Mouse (Mus musculus): ENCODE data around the gene Letm1. TPM values are rescaled to one million over a fixed set of nuclear protein-coding genes. Genes with fewer than 3 reads are reported as not detected.

The Letm1 gene
- polyA plus RNA-seq, 1 experiment from 2014 or later: 54.2 TPM

- Histone ChIP-seq H3K27ac (ENCODE audit: low read depth, low read length) (no peak overlapping the region), H3K27me3 (replicated peaks; ENCODE audit: control insufficient read depth, insufficient read depth, low read length) (peaks cover 58% of the 10 kb centered on the region), H3K9me3 (ENCODE audit: control insufficient read depth, low read length) (no peaks in the 10 kb centered on the region), H3K4me3 (ENCODE audit: low read depth, low read length) (no peak overlapping the region), H3K9ac (ENCODE audit: low read depth, low read length) (no peak overlapping the region), H3K4me2 (no peak overlapping the region), H3K4me1 (replicated peaks; ENCODE audit: control insufficient read depth, insufficient read depth, low read length) (peaks cover 43% of the 10 kb centered on the region), H3K36me3 (ENCODE audit: control insufficient read depth, insufficient read depth, low read length) (no peaks in the 10 kb centered on the region)
- no peak for DNase-seq (ENCODE audit: low spot score)
- 65% methylated on average over 5 of the region's 5 CpGs for WGBS
- ATAC-seq (replicated peaks; ENCODE audit: low FRiP score): no peak
Measured at GRCm38 (mm10) chr5:33696430-33696829, 86.2 kb downstream of the Letm1 start.

GRCm38 (mm10) chr5:33695718-33696121 lies 86.9 kb downstream of the Letm1 start:
- H3K9ac ChIP-seq (ENCODE audit: low read depth, low read length): peak overlapping the region; percentile 68
- H3K4me3 ChIP-seq (ENCODE audit: low read depth, low read length): peak overlapping the region; percentile 52
- peak overlapping the region; percentile 73; the same call in 1 of the 2 replicates for H3K27ac ChIP-seq (ENCODE audit: low read depth, low read length)
- H3K36me3 ChIP-seq (ENCODE audit: control insufficient read depth, insufficient read depth, low read length): no peaks in the 10 kb centered on the region
- peak overlapping the region; percentile 84 for H3K4me2 ChIP-seq
- 6% methylated on average over 24 of the region's 24 CpGs for WGBS
- H3K27me3 ChIP-seq (replicated peaks; ENCODE audit: control insufficient read depth, insufficient read depth, low read length): peaks cover 58% of the 10 kb centered on the region
- H3K4me1 ChIP-seq (replicated peaks; ENCODE audit: control insufficient read depth, insufficient read depth, low read length): peaks cover 43% of the 10 kb centered on the region
- DNase-seq (ENCODE audit: low spot score) (no peak), ATAC-seq (replicated peaks; ENCODE audit: low FRiP score) (peak; percentile 24; the same call in 1 of the 2 replicates)
- H3K9me3 ChIP-seq (ENCODE audit: control insufficient read depth, low read length): no peaks in the 10 kb centered on the region

DNA sequence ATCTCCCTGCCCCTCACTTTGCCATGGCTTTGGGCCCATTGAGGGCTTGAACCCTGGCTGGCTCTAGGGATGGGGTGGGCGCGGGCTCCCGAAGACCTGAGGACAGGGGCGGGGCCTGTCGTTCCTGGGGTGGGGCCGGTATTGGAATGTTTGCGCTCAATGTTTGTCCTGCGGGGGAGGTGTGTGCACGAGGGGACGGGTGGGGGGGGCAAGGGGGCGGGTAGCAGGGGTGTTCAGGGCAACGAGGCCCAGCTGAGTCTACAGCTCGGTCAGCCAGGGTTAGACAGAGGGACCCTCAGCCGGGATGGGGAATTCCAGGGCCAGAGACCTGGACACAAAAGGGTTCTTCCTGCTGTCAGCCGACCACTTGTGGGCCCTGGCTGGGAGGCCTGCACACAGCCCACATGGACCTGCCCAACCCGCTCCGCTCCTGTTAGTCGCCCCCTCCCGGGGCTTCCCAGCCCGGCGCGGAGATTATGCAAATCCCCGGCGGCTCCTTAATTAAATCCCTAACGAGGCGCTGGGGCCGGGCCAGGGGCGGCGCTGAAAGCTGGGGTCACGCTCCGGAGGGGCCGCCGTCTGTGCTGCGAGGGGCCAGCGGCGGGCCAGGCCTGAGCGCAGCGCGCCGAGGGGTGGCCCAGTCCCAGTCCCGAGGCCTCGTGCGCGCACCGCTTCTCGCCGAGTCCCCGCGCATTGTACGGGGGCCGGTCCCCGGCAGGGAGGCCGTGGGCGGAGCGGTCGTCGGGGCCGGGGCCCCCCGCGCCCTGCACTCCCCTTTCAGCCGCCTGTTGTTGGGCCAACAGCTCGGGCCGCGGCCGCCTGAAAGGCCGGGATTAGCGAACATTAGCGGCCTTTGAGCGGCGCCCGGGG lies 87.5 kb downstream of the Letm1 start:
- no peaks in the 10 kb centered on the region for H3K36me3 ChIP-seq (ENCODE audit: control insufficient read depth, insufficient read depth, low read length)
- no peaks in the 10 kb centered on the region for H3K9me3 ChIP-seq (ENCODE audit: control insufficient read depth, low read length)
- H3K4me1 ChIP-seq (replicated peaks; ENCODE audit: control insufficient read depth, insufficient read depth, low read length): peaks cover 38% of the 10 kb centered on the region
- DNase-seq (ENCODE audit: low spot score) (peak; percentile 63), ATAC-seq (replicated peaks; ENCODE audit: low FRiP score) (peak; percentile 54)
- WGBS: 7% methylated on average over 71 of the region's 71 CpGs
- H3K27me3 ChIP-seq (replicated peaks; ENCODE audit: control insufficient read depth, insufficient read depth, low read length): peaks cover 54% of the 10 kb centered on the region
- H3K4me3 ChIP-seq (ENCODE audit: low read depth, low read length): peak overlapping the region; percentile 52
- peak overlapping the region; percentile 73 for H3K27ac ChIP-seq (ENCODE audit: low read depth, low read length)
- H3K4me2 ChIP-seq: peak overlapping the region; percentile 84
- peak overlapping the region; percentile 68 for H3K9ac ChIP-seq (ENCODE audit: low read depth, low read length)

DNA sequence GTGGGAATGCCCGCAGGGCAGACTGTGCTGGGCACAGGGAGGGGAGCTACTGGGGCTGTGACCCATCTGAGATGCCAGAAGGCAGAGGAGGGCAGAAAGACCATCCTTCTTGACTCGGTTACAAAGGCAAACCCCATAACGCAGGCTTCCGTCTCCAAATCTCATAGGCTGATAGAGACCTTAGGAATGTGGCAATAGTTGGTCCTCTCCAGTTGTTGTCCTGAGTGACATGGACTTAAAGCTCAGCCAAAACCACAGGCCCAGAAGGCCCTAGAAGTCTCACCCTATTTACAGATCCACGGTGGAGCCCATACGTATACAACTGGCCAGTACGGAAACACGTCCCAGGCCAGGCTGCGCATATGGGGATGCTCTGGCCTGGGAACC lies 88.2 kb downstream of the Letm1 start:
- peaks cover 36% of the 10 kb centered on the region for H3K4me1 ChIP-seq (replicated peaks; ENCODE audit: control insufficient read depth, insufficient read depth, low read length)
- no peak overlapping the region for H3K27ac ChIP-seq (ENCODE audit: low read depth, low read length)
- ATAC-seq (replicated peaks; ENCODE audit: low FRiP score) (no peak), DNase-seq (ENCODE audit: low spot score) (no peak)
- H3K9ac ChIP-seq (ENCODE audit: low read depth, low read length): no peak overlapping the region
- peaks cover 49% of the 10 kb centered on the region for H3K27me3 ChIP-seq (replicated peaks; ENCODE audit: control insufficient read depth, insufficient read depth, low read length)
- H3K4me3 ChIP-seq (ENCODE audit: low read depth, low read length): no peak overlapping the region
- no peaks in the 10 kb centered on the region for H3K36me3 ChIP-seq (ENCODE audit: control insufficient read depth, insufficient read depth, low read length)
- H3K9me3 ChIP-seq (ENCODE audit: control insufficient read depth, low read length): no peaks in the 10 kb centered on the region
- peak overlapping the region; percentile 84; the same call in 1 of the 2 replicates for H3K4me2 ChIP-seq
- WGBS: 76% methylated on average over 9 of the region's 9 CpGs

DNA sequence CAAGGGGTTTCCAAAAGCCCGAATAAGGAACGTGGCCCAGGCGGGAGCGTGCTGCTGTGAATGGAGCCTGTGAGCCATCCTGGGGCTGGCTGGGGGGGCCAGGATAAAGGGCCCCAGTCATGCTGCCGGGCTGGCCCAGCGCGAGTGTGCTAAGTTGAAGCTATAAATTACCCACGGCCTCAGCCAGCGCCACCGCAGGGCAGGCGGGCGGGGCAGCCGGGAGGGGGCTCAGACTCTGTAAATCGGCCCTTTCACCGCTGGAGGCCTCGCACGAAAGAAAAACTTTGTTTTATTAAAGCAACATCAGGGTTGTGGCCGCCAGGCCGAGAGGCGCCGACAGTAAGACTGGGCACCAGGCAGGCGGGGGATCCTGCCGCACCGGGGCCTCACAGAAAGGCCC lies 90.2 kb downstream of the Letm1 start:
- no peaks in the 10 kb centered on the region for H3K36me3 ChIP-seq (ENCODE audit: control insufficient read depth, insufficient read depth, low read length)
- no peaks in the 10 kb centered on the region for H3K9me3 ChIP-seq (ENCODE audit: control insufficient read depth, low read length)
- no peak overlapping the region; the same call in 1 of the 2 replicates for H3K27ac ChIP-seq (ENCODE audit: low read depth, low read length)
- ATAC-seq (replicated peaks; ENCODE audit: low FRiP score): no peak
- DNase-seq (ENCODE audit: low spot score): no peak
- 0 out of 2 replicates have a peak overlapping the region, but pooled peaks have one; percentile 34 for H3K9ac ChIP-seq (ENCODE audit: low read depth, low read length)
- peaks cover 36% of the 10 kb centered on the region for H3K4me1 ChIP-seq (replicated peaks; ENCODE audit: control insufficient read depth, insufficient read depth, low read length)
- H3K4me3 ChIP-seq (ENCODE audit: low read depth, low read length): no peak overlapping the region
- WGBS: 17% methylated on average over 24 of the region's 24 CpGs
- H3K27me3 ChIP-seq (replicated peaks; ENCODE audit: control insufficient read depth, insufficient read depth, low read length): peaks cover 38% of the 10 kb centered on the region
- peak overlapping the region; percentile 45 for H3K4me2 ChIP-seq

DNA sequence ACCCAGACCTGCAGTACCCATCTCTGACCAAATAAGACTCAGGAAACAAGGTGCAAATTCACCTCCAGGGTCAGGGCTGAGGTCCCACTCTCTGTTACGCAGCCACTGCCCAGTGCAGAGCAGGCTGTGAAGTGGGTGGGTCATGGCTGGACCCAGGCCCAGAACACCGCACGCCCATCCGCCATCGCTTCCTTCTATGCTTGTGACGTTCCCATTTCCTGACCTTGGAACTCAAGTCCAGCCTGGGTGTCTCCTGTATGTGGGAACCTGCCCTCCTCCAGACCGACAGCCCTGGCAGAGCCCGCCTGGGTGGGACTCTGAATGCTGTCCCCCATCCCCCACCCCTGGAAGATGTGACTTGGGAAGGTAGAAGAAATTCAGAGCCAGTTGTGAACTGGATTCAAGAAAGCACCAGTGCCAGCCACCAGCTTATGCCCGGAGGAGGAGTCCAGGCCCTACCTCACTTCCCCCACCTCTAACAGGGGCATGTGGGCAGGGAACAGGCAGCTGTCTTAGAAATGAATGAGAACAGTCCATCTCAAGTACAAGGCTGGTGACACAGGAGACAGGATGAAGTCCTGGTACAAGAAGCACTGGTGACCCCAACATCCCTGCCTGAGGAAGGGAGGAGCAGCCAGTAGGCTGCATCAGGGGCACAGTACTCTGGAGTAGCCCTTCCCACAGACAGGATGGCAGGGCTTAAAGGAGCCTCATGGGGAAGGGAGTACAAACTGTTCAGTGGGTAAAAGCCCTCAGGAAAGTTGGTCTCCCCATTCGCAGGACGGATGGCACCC lies 92.6 kb downstream of the Letm1 start:
- peaks cover 27% of the 10 kb centered on the region for H3K4me1 ChIP-seq (replicated peaks; ENCODE audit: control insufficient read depth, insufficient read depth, low read length)
- H3K36me3 ChIP-seq (ENCODE audit: control insufficient read depth, insufficient read depth, low read length): no peaks in the 10 kb centered on the region
- H3K4me2 ChIP-seq: no peak overlapping the region
- DNase-seq (ENCODE audit: low spot score): no peak
- H3K27me3 ChIP-seq (replicated peaks; ENCODE audit: control insufficient read depth, insufficient read depth, low read length): peaks cover 15% of the 10 kb centered on the region
- no peaks in the 10 kb centered on the region for H3K9me3 ChIP-seq (ENCODE audit: control insufficient read depth, low read length)
- H3K9ac ChIP-seq (ENCODE audit: low read depth, low read length): no peak overlapping the region; the same call in 1 of the 2 replicates
- no peak overlapping the region for H3K4me3 ChIP-seq (ENCODE audit: low read depth, low read length)
- ATAC-seq (replicated peaks; ENCODE audit: low FRiP score): no peak
- no peak overlapping the region for H3K27ac ChIP-seq (ENCODE audit: low read depth, low read length)
- WGBS: 82% methylated on average over 11 of the region's 11 CpGs

Other genes starting within 250 kb of the Letm1 start
- gene Fam53a, start 153.2 kb downstream of the Letm1 start, polyA plus RNA-seq (2014; fragmentation: Nextera tagmentation; extraction: Ambion mirVana): 62.5 and 63.6 TPM in 2 replicates
- 0.22 and 0.27 TPM in 2 replicates for gene Gm9903, start 152.9 kb downstream of the Letm1 start, polyA plus RNA-seq (2014; fragmentation: Nextera tagmentation; extraction: Ambion mirVana)
- gene Slbp, start 130.2 kb downstream of the Letm1 start, polyA plus RNA-seq (2014; fragmentation: Nextera tagmentation; extraction: Ambion mirVana): 369 and 394 TPM in 2 replicates
- gene Tacc3, start 124.7 kb downstream of the Letm1 start, polyA plus RNA-seq (2014; fragmentation: Nextera tagmentation; extraction: Ambion mirVana): 229 and 255 TPM in 2 replicates
- gene Tmem129, start 124.4 kb downstream of the Letm1 start, polyA plus RNA-seq (2014; fragmentation: Nextera tagmentation; extraction: Ambion mirVana): 35.7 and 38.0 TPM in 2 replicates
- 7.8 and 8.5 TPM in 2 replicates for gene Fgfr3, start 61.1 kb downstream of the Letm1 start, polyA plus RNA-seq (2014; fragmentation: Nextera tagmentation; extraction: Ambion mirVana)
- 48.6 and 62.5 TPM in 2 replicates for gene Nsd2, start 37.9 kb upstream of the Letm1 start, polyA plus RNA-seq (2014; fragmentation: Nextera tagmentation; extraction: Ambion mirVana)
- 67.9 and 68.3 TPM in 2 replicates for gene Nelfa, start 153.6 kb upstream of the Letm1 start, polyA plus RNA-seq (2014; fragmentation: Nextera tagmentation; extraction: Ambion mirVana)
- 24.1 and 27.6 TPM in 2 replicates for gene Gm1673, start 200.6 kb upstream of the Letm1 start, polyA plus RNA-seq (2014; fragmentation: Nextera tagmentation; extraction: Ambion mirVana)
- gene Nat8l, start 213.2 kb upstream of the Letm1 start, polyA plus RNA-seq (2014; fragmentation: Nextera tagmentation; extraction: Ambion mirVana): 0.04 and 0.09 TPM in 2 replicates